Mouse (Mus musculus) ovary, adult 18-20 months (tissue): ENCODE data around the gene Gnao1.
A peak's percentile ranks its signal among the peaks of the same experiment; 100 is the strongest.

Source experiments
- DNase-seq: peaks from one replicate; pipeline ENCODE4 v3.0.0; 2022; ENCODE audit warnings: low spot score, mixed read lengths

Gene Gnao1

DNA sequence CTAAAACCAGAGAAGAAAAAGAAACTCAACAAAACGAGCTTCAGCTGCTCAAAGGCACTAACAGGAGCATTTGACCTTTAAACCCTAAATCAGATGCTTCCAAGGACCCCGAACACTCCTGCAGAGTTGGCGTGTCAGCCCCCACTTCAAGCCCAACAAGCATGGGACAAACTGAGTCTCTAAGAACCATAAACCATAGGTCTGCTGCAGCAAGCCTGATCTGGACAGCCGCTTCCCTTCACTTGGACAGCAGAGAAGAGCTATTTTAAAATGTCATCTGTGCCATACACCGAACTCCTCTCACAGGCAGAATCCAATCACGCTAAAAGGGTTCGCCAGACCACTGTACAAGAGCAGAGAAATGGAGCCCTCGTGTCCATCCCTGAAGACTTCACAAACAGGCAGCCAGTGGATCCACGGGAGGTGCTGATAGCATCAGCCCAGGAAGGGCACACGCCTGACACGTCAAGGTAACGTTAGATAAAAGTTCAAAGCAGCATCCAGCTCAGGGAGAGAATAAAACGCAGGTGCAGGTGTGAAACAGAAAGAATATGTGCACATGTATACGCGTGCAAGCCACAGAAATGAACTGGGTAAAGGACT is 199.6 kb downstream of the Gnao1 start:
- no peak for DNase-seq

GRCm38 (mm10) chr8:94010101-94010705 is 200.4 kb downstream of the Gnao1 start:
- DNase-seq: no peak

DNA sequence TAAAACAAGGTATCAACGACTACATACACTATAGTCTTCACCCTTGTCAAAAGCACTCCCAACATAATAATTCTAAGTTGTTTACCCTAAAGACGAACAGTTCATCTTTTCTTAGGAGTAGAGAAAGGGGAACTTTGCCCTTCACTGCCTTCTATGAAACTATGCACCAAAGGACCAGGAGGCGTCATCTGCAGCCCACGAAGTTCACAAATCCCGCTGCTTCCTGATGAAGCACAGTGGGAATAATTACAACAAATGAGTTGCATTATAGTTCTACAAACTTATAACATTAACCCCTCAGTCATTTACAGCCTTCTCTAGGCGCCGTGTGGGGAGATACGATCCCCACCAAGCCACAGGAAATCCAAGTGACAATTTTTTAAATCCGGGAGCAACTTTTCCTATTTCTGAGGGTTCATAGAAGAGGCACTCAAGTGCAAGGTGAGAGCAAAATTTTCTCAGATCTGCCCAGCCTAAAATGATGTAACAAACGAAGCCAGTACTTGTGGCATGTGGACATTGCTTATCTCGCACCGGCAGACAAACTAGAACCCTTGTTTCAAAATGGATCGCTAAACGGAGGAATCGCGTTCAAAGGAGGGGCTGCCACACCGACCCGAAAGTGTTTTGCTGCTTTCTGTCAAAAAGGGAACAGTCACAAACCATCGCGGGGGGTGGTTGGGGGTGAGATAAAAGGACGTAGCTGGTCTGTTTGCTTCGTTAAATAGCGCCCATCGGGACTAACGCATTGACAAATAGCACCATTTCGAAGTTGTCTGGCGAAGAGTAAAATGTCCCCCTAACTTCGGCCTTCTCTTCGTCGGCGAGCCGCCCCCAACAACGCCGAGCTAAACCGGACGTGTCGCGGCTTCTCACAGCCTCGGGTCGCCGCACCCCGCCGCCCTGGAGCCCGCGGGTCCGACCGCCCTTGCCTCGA is 201.6 kb downstream of the Gnao1 start:
- DNase-seq: no peak

GRCm38 (mm10) chr8:94012013-94012951 is 202.5 kb downstream of the Gnao1 start, which contains the start of gene Amfr:
Gene Amfr (minus strand): TSS chr8:94012842.
- peak; percentile 47 for DNase-seq

GRCm38 (mm10) chr8:94013026-94013612 is 203.4 kb downstream of the Gnao1 start:
- DNase-seq: no peak
